Mouse (Mus musculus) cerebellum, adult 2 months (tissue): ENCODE data around the gene Gng7. TPM values are rescaled to one million over a fixed set of nuclear protein-coding genes. Genes with fewer than 3 reads are reported as not detected.
A peak's percentile ranks its signal among the peaks of the same experiment; 100 is the strongest.

ENCODE experiments used
- DNase-seq, 2 experiments: peaks; one replicate each; pipeline ENCODE4 v3.0.0; 2021
- H3K27ac ChIP-seq: fragments of 200-500 bp; 2 replicates; pipeline ENCODE4 v1.5.1; 2012; ENCODE audit warnings: low read length, control low read depth, inconsistent platforms; ENCODE audit not compliant: insufficient read depth
- H3K27me3 ChIP-seq: fragments of 200-500 bp; 2 replicates; pipeline ENCODE4 v1.6.1; 2012; ENCODE audit warnings: inconsistent platforms, mild to moderate bottlenecking, low read length, moderate library complexity; ENCODE audit not compliant: control insufficient read depth, insufficient read depth
- H3K4me1 ChIP-seq: fragments of 200-500 bp; 2 replicates; pipeline ENCODE4 v1.6.1; 2011; ENCODE audit warnings: low read length; ENCODE audit not compliant: control insufficient read depth, insufficient read depth
- H3K4me3 ChIP-seq: fragments of 200-500 bp; replicated peaks from 2 replicates; pipeline ENCODE3; 2011; ENCODE audit warnings: mild to moderate bottlenecking, low read depth, low read length, control low read depth; ENCODE audit not compliant: insufficient read depth
- CTCF ChIP-seq: fragments of 200-500 bp; IDR thresholded peaks from 2 replicates; pipeline ENCODE4 v1.5.1; 2011; ENCODE audit warnings: low read depth, mild to moderate bottlenecking, control low read depth, low read length, moderate library complexity, borderline replicate concordance; ENCODE audit not compliant: insufficient read depth
- POLR2A ChIP-seq: fragments of 200-500 bp; IDR thresholded peaks from 2 replicates; pipeline ENCODE4 v1.6.1; 2011; ENCODE audit warnings: low read length, control low read depth, borderline replicate concordance; ENCODE audit not compliant: insufficient read depth
- WGBS: fragments of 180-500 bp; shearing (Covaris S2); methylation state at CpG from one replicate; pipeline ENCODE4 v1.1.7; 2018; 5-methylcytosine and 5-hydroxymethylcytosine counted together
- polyA plus RNA-seq: library from polyadenylated mRNA; depleted of rRNA; stranded (reverse); fragments of >200 nt; gene quantifications from 2 replicates; pipeline ENCODE4 v1.2.3, GENCODE M21; 2012

Gng7 gene
- polyA plus RNA-seq, 1 experiment, result 23.0 TPM

GRCm38 (mm10) chr10:80915736-80916135, 99.0 kb downstream of the Gng7 start:
- 62% methylated on average over 4 of the region's 4 CpGs for WGBS
- TF ChIP-seq POLR2A (no peak), CTCF (no peak)
- Histone ChIP-seq H3K4me3 (no peak overlapping the region), H3K27me3 (no peaks in the 10 kb centered on the region), H3K27ac (no peak overlapping the region), H3K4me1 (peaks cover 38% of the 10 kb centered on the region)
- no peak for DNase-seq

- Histone ChIP-seq H3K4me3 (no peak overlapping the region), H3K27me3 (no peaks in the 10 kb centered on the region), H3K27ac (peak overlapping the region; percentile 66; the same call in 1 of the 2 replicates), H3K4me1 (peaks cover 43% of the 10 kb centered on the region)
- DNase-seq, result no peak
- 30% methylated on average over 2 of the region's 2 CpGs for WGBS
- TF ChIP-seq CTCF, result no peak
- no peak for TF ChIP-seq POLR2A
Measured at GRCm38 (mm10) chr10:80915260-80915659, 99.5 kb downstream of the Gng7 start.

GRCm38 (mm10) chr10:80914253-80914656, 100.5 kb downstream of the Gng7 start:
- Histone ChIP-seq H3K27ac (peak overlapping the region; percentile 81), H3K27me3 (no peaks in the 10 kb centered on the region), H3K4me1 (peaks cover 47% of the 10 kb centered on the region), H3K4me3 (no peak overlapping the region)
- peak; percentile 84 to 91 for DNase-seq
- TF ChIP-seq CTCF (no peak), POLR2A (no peak)
- 7% methylated on average over 5 of the region's 5 CpGs for WGBS

GRCm38 (mm10) chr10:80913364-80914011, 101.3 kb downstream of the Gng7 start:
- TF ChIP-seq POLR2A, result no peak
- no peak for TF ChIP-seq CTCF
- 30% methylated on average over 7 of the region's 8 CpGs for WGBS
- Histone ChIP-seq H3K4me3 (no peak overlapping the region), H3K27ac (peak overlapping the region; percentile 81), H3K27me3 (no peaks in the 10 kb centered on the region), H3K4me1 (peaks cover 47% of the 10 kb centered on the region)
- DNase-seq, result no peak

GRCm38 (mm10) chr10:80911891-80912290, 102.9 kb downstream of the Gng7 start:
- DNase-seq, result no peak
- H3K4me3 ChIP-seq, result no peak overlapping the region
- H3K27ac ChIP-seq, result no peak overlapping the region
- H3K4me1 ChIP-seq, result peaks cover 47% of the 10 kb centered on the region
- no peak for TF ChIP-seq CTCF
- TF ChIP-seq POLR2A, result no peak
- no peaks in the 10 kb centered on the region for H3K27me3 ChIP-seq

- WGBS, result 21% methylated on average over 4 of the region's 4 CpGs
- peaks cover 46% of the 10 kb centered on the region for H3K4me1 ChIP-seq
- 0 out of 2 replicates have a peak overlapping the region, but pooled peaks have one; percentile 9 for H3K27ac ChIP-seq
- no peaks in the 10 kb centered on the region for H3K27me3 ChIP-seq
- no peak overlapping the region for H3K4me3 ChIP-seq
- DNase-seq, result no peak
- TF ChIP-seq POLR2A (no peak), CTCF (no peak)
Measured at GRCm38 (mm10) chr10:80911354-80911753, 103.4 kb downstream of the Gng7 start.

GRCm38 (mm10) chr10:80909375-80910162, 105.2 kb downstream of the Gng7 start:
- H3K4me1 ChIP-seq, result peaks cover 35% of the 10 kb centered on the region
- 79% methylated on average over 22 of the region's 22 CpGs for WGBS
- H3K4me3 ChIP-seq, result no peak overlapping the region
- TF ChIP-seq POLR2A (no peak), CTCF (no peak)
- no peak overlapping the region for H3K27ac ChIP-seq
- no peak for DNase-seq
- H3K27me3 ChIP-seq, result no peaks in the 10 kb centered on the region

- TF ChIP-seq CTCF, result no peak
- TF ChIP-seq POLR2A, result no peak
- no peaks in the 10 kb centered on the region for H3K27me3 ChIP-seq
- H3K4me1 ChIP-seq, result no peaks in the 10 kb centered on the region; the same call in 1 of the 2 replicates
- no peak for DNase-seq
- H3K27ac ChIP-seq, result no peak overlapping the region
- 88% methylated on average over 11 of the region's 11 CpGs for WGBS
- H3K4me3 ChIP-seq, result no peak overlapping the region
Measured at GRCm38 (mm10) chr10:80904709-80905108, 110.0 kb downstream of the Gng7 start.
